25 mouse cellular contexts compared by ENCODE assay signal in genomic region chr1:168546156-168546555, GRCm38 (mm10).
"Had no signal": no experiment of that assay in that cellular context is flagged by ENCODE, and none has a peak within 500 bp of the region (broad histone marks: within the 10 kb centered on the region; RNA-seq: fewer than 3 reads in every experiment).

No protein-coding gene starts in this region.

- H3K36me3 ChIP-seq: heart, embryonic 10.5 days; heart, embryonic 12.5 days; hindbrain, embryonic 10.5 days; hindbrain, embryonic 12.5 days; kidney, embryonic 15.5 days; limb, embryonic 10.5 days; limb, embryonic 12.5 days had no signal

- H3K9ac ChIP-seq: heart, embryonic 12.5 days; hindbrain, embryonic 12.5 days; hindbrain, embryonic 14.5 days; kidney, embryonic 15.5 days; limb, embryonic 12.5 days had no signal

- H3K27me3 ChIP-seq: heart, embryonic 12.5 days; hindbrain, embryonic 12.5 days; kidney, embryonic 15.5 days; limb, embryonic 12.5 days had no signal

- DNase-seq: gastrocnemius, postnatal 14 days; gastrocnemius, postnatal 36 days; heart, adult 18-20 months; heart, postnatal 10 days; heart, postnatal 4 days; kidney, adult 11 months; kidney, adult 2 months; kidney, adult 9 months; kidney, postnatal 14 days; kidney, postnatal 36 days; layer of hippocampus, adult 9-11 months; liver had no signal

- H3K4me3 ChIP-seq: heart, embryonic 10.5 days; heart, embryonic 12.5 days; hindbrain, embryonic 10.5 days; hindbrain, embryonic 12.5 days; kidney, embryonic 15.5 days; left cerebral cortex, adult 2 months; limb, embryonic 10.5 days; limb, embryonic 12.5 days had no signal

- H3K27ac ChIP-seq: heart, embryonic 10.5 days; hindbrain, embryonic 10.5 days; hindbrain, embryonic 12.5 days; hindbrain, embryonic 14.5 days; kidney, embryonic 15.5 days; kidney, postnatal 0 days; left cerebral cortex, adult 2 months; limb, embryonic 10.5 days; limb, embryonic 12.5 days had no signal

- H3K4me2 ChIP-seq: heart, embryonic 12.5 days; hindbrain, embryonic 12.5 days; hindbrain, embryonic 14.5 days; kidney, embryonic 15.5 days; limb, embryonic 12.5 days; liver, embryonic 11.5 days had no signal

- H3K9me3 ChIP-seq: heart, embryonic 10.5 days; heart, embryonic 12.5 days; hindbrain, embryonic 10.5 days; hindbrain, embryonic 12.5 days; kidney, embryonic 15.5 days; limb, embryonic 10.5 days; limb, embryonic 12.5 days had no signal

- H3K4me1 ChIP-seq: hindbrain, embryonic 12.5 days; kidney, embryonic 15.5 days had no signal

- ATAC-seq: hindbrain, embryonic 16.5 days; intestine, embryonic 16.5 days had no signal
